Mouse (Mus musculus): ENCODE measurements around the gene Ogg1. TPM values are rescaled to one million over a fixed set of nuclear protein-coding genes. Genes with fewer than 3 reads are reported as not detected.

The Ogg1 gene
- 11.2 and 13.0 TPM in 2 replicates for polyA plus RNA-seq (2012; ENCODE audit: low replicate concordance)

GRCm38 (mm10) chr6:113326533-113327315 lies at the start of gene Ogg1:
Gene Ogg1, plus strand, starts transcription at chr6:113326972.

GRCm38 (mm10) chr6:113282101-113282802 lies 44.5 kb upstream of the Ogg1 start, which contains the start of gene Cpne9:
Gene Cpne9, plus strand, starts transcription at chr6:113282307.

GRCm38 (mm10) chr6:113306986-113307349 lies 19.8 kb upstream of the Ogg1 start, which contains the start of gene Brpf1:
Gene Brpf1, plus strand, starts transcription at chr6:113307137.

GRCm38 (mm10) chr6:113343177-113344092 lies 16.7 kb downstream of the Ogg1 start, which contains the start of gene Camk1:
Gene Camk1, minus strand, starts transcription at chr6:113343984.

GRCm38 (mm10) chr6:113377496-113378385 lies 51.0 kb downstream of the Ogg1 start, which contains the start of the genes Tada3 and Arpc4:
Gene Tada3, minus strand, starts transcription at chr6:113377883.
Gene Arpc4, plus strand, starts transcription at chr6:113378115.

Other genes starting within 250 kb of the Ogg1 start
- gene Setd5, start 249.6 kb upstream of the Ogg1 start, polyA plus RNA-seq (2012; ENCODE audit: low replicate concordance), result 50.2 and 70.5 TPM in 2 replicates
- gene Lhfpl4, start 131.6 kb upstream of the Ogg1 start, polyA plus RNA-seq (2012; ENCODE audit: low replicate concordance), result 0.07 TPM in 1 of 2 replicates, not detected in the other
- gene Mtmr14, start 89.1 kb upstream of the Ogg1 start, polyA plus RNA-seq (2012; ENCODE audit: low replicate concordance), result 64.5 and 115 TPM in 2 replicates
- not detected in 2 replicates for gene Cpne9, start 44.7 kb upstream of the Ogg1 start, polyA plus RNA-seq (2012; ENCODE audit: low replicate concordance)
- gene Brpf1, start 19.8 kb upstream of the Ogg1 start, polyA plus RNA-seq (2012; ENCODE audit: low replicate concordance), result 31.9 and 78.4 TPM in 2 replicates
- 3.1 and 4.4 TPM in 2 replicates for gene Camk1, start 17.0 kb downstream of the Ogg1 start, polyA plus RNA-seq (2012; ENCODE audit: low replicate concordance)
- 41.4 and 52.6 TPM in 2 replicates for gene Tada3, start 50.9 kb downstream of the Ogg1 start, polyA plus RNA-seq (2012; ENCODE audit: low replicate concordance)
- 409 and 484 TPM in 2 replicates for gene Arpc4, start 51.1 kb downstream of the Ogg1 start, polyA plus RNA-seq (2012; ENCODE audit: low replicate concordance)
- gene Ttll3, start 62.3 kb downstream of the Ogg1 start, polyA plus RNA-seq (2012; ENCODE audit: low replicate concordance), result 5.9 and 6.1 TPM in 2 replicates
- gene Rpusd3, start 92.4 kb downstream of the Ogg1 start, polyA plus RNA-seq (2012; ENCODE audit: low replicate concordance), result 135 and 164 TPM in 2 replicates
- gene Cidec, start 108.8 kb downstream of the Ogg1 start, polyA plus RNA-seq (2012; ENCODE audit: low replicate concordance), result not detected in 2 replicates
- gene Jagn1, start 115.6 kb downstream of the Ogg1 start, polyA plus RNA-seq (2012; ENCODE audit: low replicate concordance), result 8.9 and 12.8 TPM in 2 replicates
- gene Il17re, start 131.5 kb downstream of the Ogg1 start, polyA plus RNA-seq (2012; ENCODE audit: low replicate concordance), result 0.08 TPM in 1 of 2 replicates, not detected in the other
- gene Il17rc, start 144.5 kb downstream of the Ogg1 start, polyA plus RNA-seq (2012; ENCODE audit: low replicate concordance), result 2.5 and 3.0 TPM in 2 replicates
- gene Creld1, start 156.3 kb downstream of the Ogg1 start, polyA plus RNA-seq (2012; ENCODE audit: low replicate concordance), result 25.7 and 65.0 TPM in 2 replicates
- gene Prrt3, start 175.0 kb downstream of the Ogg1 start, polyA plus RNA-seq (2012; ENCODE audit: low replicate concordance), result 0.06 TPM in 1 of 2 replicates, not detected in the other
- gene Emc3, start 204.7 kb downstream of the Ogg1 start, polyA plus RNA-seq (2012; ENCODE audit: low replicate concordance), result 54.1 and 74.3 TPM in 2 replicates
- gene Fancd2, start 204.7 kb downstream of the Ogg1 start, polyA plus RNA-seq (2012; ENCODE audit: low replicate concordance), result 0.74 and 3.2 TPM in 2 replicates

Data from leukemia stem cell, adult 10-12 weeks (primary cell).